In the genomic region with DNA sequence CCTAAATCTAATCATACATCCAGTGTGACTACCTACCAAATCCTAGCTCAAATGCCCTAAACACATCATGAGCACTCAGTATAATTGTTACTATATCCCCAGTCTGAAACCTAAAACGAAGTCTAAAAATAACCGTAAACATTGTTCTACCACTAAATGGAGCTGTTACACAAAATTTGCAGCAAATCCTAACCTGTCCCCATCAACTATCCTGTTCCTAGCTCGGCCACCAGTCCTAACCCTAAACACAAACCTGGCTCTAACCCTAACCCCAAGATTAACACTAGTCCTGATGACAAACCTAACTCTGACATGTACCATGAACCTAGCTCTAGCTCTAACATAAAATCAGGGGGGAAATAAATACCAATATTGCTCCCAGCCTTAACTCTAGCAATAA, we compare ENCODE assay signal across 21 mouse cellular contexts.
A peak's percentile ranks its signal among the peaks of the same experiment; 100 is the strongest.
DNase-seq lines count a peak whose midpoint lies in the region; ATAC-seq and TF ChIP-seq lines count a peak whose summit lies in the region.
"Had no signal": no experiment of that assay in that cellular context is flagged by ENCODE, and none has a peak within 500 bp of the region (broad histone marks: within the 10 kb centered on the region; RNA-seq: fewer than 3 reads in every experiment).

No protein-coding gene starts in this region.

- no peaks in the 10 kb centered on the region for H3K27me3 ChIP-seq in forebrain, postnatal 0 days (ENCODE audit: insufficient read depth, low read length)
- no peaks in the 10 kb centered on the region for H3K27me3 ChIP-seq in forebrain, embryonic 15.5 days
- H3K27me3 ChIP-seq in limb, embryonic 14.5 days (ENCODE audit: control insufficient read depth, insufficient read depth, low read length), result no peaks in the 10 kb centered on the region
- no peaks in the 10 kb centered on the region for H3K27me3 ChIP-seq in limb, embryonic 10.5 days (ENCODE audit: low read depth, poor library complexity, severe bottlenecking)
- no peaks in the 10 kb centered on the region for H3K27me3 ChIP-seq in neural tube, embryonic 14.5 days (ENCODE audit: control insufficient read depth, insufficient read depth, low read length)
- H3K27me3 ChIP-seq in stomach, postnatal 0 days (ENCODE audit: control insufficient read depth, insufficient read depth, low read length), result no peaks in the 10 kb centered on the region
- H3K27me3 ChIP-seq: heart, embryonic 15.5 days; intestine, embryonic 15.5 days; limb, embryonic 15.5 days had no signal

- no peak overlapping the region for H3K4me3 ChIP-seq in forebrain, postnatal 0 days (ENCODE audit: low read depth, low read length)
- no peak overlapping the region for H3K4me3 ChIP-seq in forebrain, embryonic 15.5 days
- H3K4me3 ChIP-seq in limb, embryonic 14.5 days (replicated peaks; ENCODE audit: low read length), result no peak overlapping the region
- H3K4me3 ChIP-seq in limb, embryonic 10.5 days, result no peak overlapping the region
- no peak overlapping the region for H3K4me3 ChIP-seq in neural tube, embryonic 14.5 days (ENCODE audit: low read depth, low read length)
- H3K4me3 ChIP-seq in stomach, postnatal 0 days (ENCODE audit: low read depth, low read length), result no peak overlapping the region
- H3K4me3 ChIP-seq: heart, embryonic 15.5 days; intestine, embryonic 15.5 days; limb, embryonic 15.5 days; myocyte had no signal

- no peak overlapping the region for H3K4me2 ChIP-seq in forebrain, postnatal 0 days (ENCODE audit: low read depth)
- H3K4me2 ChIP-seq in forebrain, embryonic 15.5 days (replicated peaks), result no peak overlapping the region
- no peak overlapping the region for H3K4me2 ChIP-seq in limb, embryonic 14.5 days (replicated peaks; ENCODE audit: low read depth, low read length, severe bottlenecking)
- no peak overlapping the region for H3K4me2 ChIP-seq in neural tube, embryonic 14.5 days (ENCODE audit: low read depth, low read length)
- H3K4me2 ChIP-seq in stomach, postnatal 0 days (replicated peaks; ENCODE audit: low read depth), result no peak overlapping the region
- H3K4me2 ChIP-seq: heart, embryonic 15.5 days; intestine, embryonic 15.5 days; limb, embryonic 15.5 days had no signal

- H3K9ac ChIP-seq in forebrain, postnatal 0 days, result no peak overlapping the region
- no peak overlapping the region for H3K9ac ChIP-seq in forebrain, embryonic 15.5 days (replicated peaks)
- no peak overlapping the region for H3K9ac ChIP-seq in limb, embryonic 14.5 days (ENCODE audit: low read depth, low read length, severe bottlenecking)
- H3K9ac ChIP-seq in neural tube, embryonic 14.5 days (replicated peaks; ENCODE audit: low read depth, low read length), result no peak overlapping the region
- H3K9ac ChIP-seq in stomach, postnatal 0 days (ENCODE audit: low read length), result no peak overlapping the region
- H3K9ac ChIP-seq: heart, embryonic 15.5 days; intestine, embryonic 15.5 days; limb, embryonic 15.5 days had no signal

- no peak for TF ChIP-seq POLR2A in limb, embryonic 14.5 days (IDR thresholded peaks at IDR 0.05; ENCODE audit: borderline replicate concordance, extremely low read depth, insufficient read depth, insufficient read length)

- peak; percentile 24 for DNase-seq in forebrain, postnatal 0 days
- peak; percentile 9 for DNase-seq in limb, embryonic 14.5 days (ENCODE audit: low spot score)
- DNase-seq in limb, embryonic 10.5 days (ENCODE audit: low spot score), result no peak
- DNase-seq in neural tube, embryonic 10.5 days (ENCODE audit: extremely low spot score, low spot score), result no peak
- no peak for DNase-seq in stomach, postnatal 0 days (ENCODE audit: low spot score)
- DNase-seq in cerebellum, adult 11 months, result no peak
- DNase-seq: adrenal gland, adult 2 months; B cell, adult 2 months; cerebellum, adult 9-10 months; gastrocnemius, postnatal 36 days; heart, postnatal 4 days; layer of hippocampus, postnatal 36 days; lung, postnatal 4 days; right cerebral cortex, adult 18-20 months; thymus, postnatal 14 days had no signal

- H3K36me3 ChIP-seq in forebrain, postnatal 0 days (ENCODE audit: insufficient read depth), result no peaks in the 10 kb centered on the region
- no peaks in the 10 kb centered on the region for H3K36me3 ChIP-seq in forebrain, embryonic 15.5 days
- no peaks in the 10 kb centered on the region for H3K36me3 ChIP-seq in limb, embryonic 14.5 days (ENCODE audit: control insufficient read depth, insufficient read depth, low read length)
- no peaks in the 10 kb centered on the region for H3K36me3 ChIP-seq in limb, embryonic 10.5 days
- H3K36me3 ChIP-seq in neural tube, embryonic 14.5 days (ENCODE audit: control insufficient read depth, insufficient read depth, low read length), result no peaks in the 10 kb centered on the region
- no peaks in the 10 kb centered on the region for H3K36me3 ChIP-seq in stomach, postnatal 0 days (ENCODE audit: control insufficient read depth, insufficient read depth, low read length)
- H3K36me3 ChIP-seq: heart, embryonic 15.5 days; intestine, embryonic 15.5 days; limb, embryonic 15.5 days had no signal

- no peaks in the 10 kb centered on the region for H3K4me1 ChIP-seq in forebrain, postnatal 0 days (ENCODE audit: insufficient read depth)
- H3K4me1 ChIP-seq in forebrain, embryonic 15.5 days, result no peaks in the 10 kb centered on the region
- no peaks in the 10 kb centered on the region for H3K4me1 ChIP-seq in limb, embryonic 14.5 days (ENCODE audit: control insufficient read depth, insufficient read depth, low read length)
- no peaks in the 10 kb centered on the region for H3K4me1 ChIP-seq in limb, embryonic 10.5 days
- H3K4me1 ChIP-seq in neural tube, embryonic 14.5 days (ENCODE audit: control insufficient read depth, insufficient read depth, low read length), result no peaks in the 10 kb centered on the region
- no peaks in the 10 kb centered on the region for H3K4me1 ChIP-seq in stomach, postnatal 0 days (replicated peaks; ENCODE audit: control insufficient read depth, insufficient read depth)
- H3K4me1 ChIP-seq: heart, embryonic 15.5 days; intestine, embryonic 15.5 days; limb, embryonic 15.5 days had no signal

- ATAC-seq in forebrain, postnatal 0 days, result no peak
- ATAC-seq in forebrain, embryonic 15.5 days (replicated peaks), result no peak
- ATAC-seq in limb, embryonic 14.5 days (ENCODE audit: low FRiP score, low read depth), result no peak
- 0 out of 2 replicates have a peak, but pooled peaks have one; percentile 51 for ATAC-seq in neural tube, embryonic 14.5 days (ENCODE audit: low read depth)
- no peak for ATAC-seq in stomach, postnatal 0 days (ENCODE audit: low FRiP score, low TSS enrichment)
- ATAC-seq: intestine, embryonic 15.5 days had no signal

- peak; percentile 59 for TF ChIP-seq CTCF in forebrain, postnatal 0 days (IDR thresholded peaks at IDR 0.05; ENCODE audit: low read depth)
- peak; percentile 46 for TF ChIP-seq CTCF in stomach, postnatal 0 days (IDR thresholded peaks at IDR 0.05; ENCODE audit: low read depth)

- WGBS in forebrain, postnatal 0 days, result 59% methylated on average over 3 of the region's 3 CpGs
- WGBS in forebrain, embryonic 15.5 days, result 65% methylated on average over 3 of the region's 3 CpGs
- 65% methylated on average over 3 of the region's 3 CpGs for WGBS in limb, embryonic 14.5 days
- WGBS in limb, embryonic 10.5 days, result 75% methylated on average over 3 of the region's 3 CpGs
- WGBS in neural tube, embryonic 14.5 days, result 71% methylated on average over 3 of the region's 3 CpGs
- 57% methylated on average over 3 of the region's 3 CpGs for WGBS in stomach, postnatal 0 days

- TF ChIP-seq EP300 in stomach, postnatal 0 days (optimal IDR thresholded peaks at IDR 0.05), result no peak

- no peak overlapping the region for H3K27ac ChIP-seq in forebrain, postnatal 0 days (ENCODE audit: low read depth, low read length)
- H3K27ac ChIP-seq in forebrain, embryonic 15.5 days (replicated peaks), result no peak overlapping the region
- H3K27ac ChIP-seq in limb, embryonic 14.5 days (replicated peaks; ENCODE audit: low read depth, low read length), result no peak overlapping the region
- H3K27ac ChIP-seq in limb, embryonic 10.5 days, result no peak overlapping the region
- H3K27ac ChIP-seq in neural tube, embryonic 14.5 days (ENCODE audit: low read depth, low read length), result no peak overlapping the region
- no peak overlapping the region for H3K27ac ChIP-seq in stomach, postnatal 0 days (replicated peaks)
- H3K27ac ChIP-seq: heart, embryonic 15.5 days; intestine, embryonic 15.5 days; limb, embryonic 15.5 days had no signal

- H3K9me3 ChIP-seq in forebrain, postnatal 0 days (ENCODE audit: low read length), result no peaks in the 10 kb centered on the region
- no peaks in the 10 kb centered on the region for H3K9me3 ChIP-seq in forebrain, embryonic 15.5 days
- H3K9me3 ChIP-seq in limb, embryonic 14.5 days (ENCODE audit: control insufficient read depth, low read length), result no peaks in the 10 kb centered on the region
- no peaks in the 10 kb centered on the region for H3K9me3 ChIP-seq in limb, embryonic 10.5 days (replicated peaks)
- H3K9me3 ChIP-seq in neural tube, embryonic 14.5 days (ENCODE audit: control insufficient read depth, low read length), result no peaks in the 10 kb centered on the region
- H3K9me3 ChIP-seq in stomach, postnatal 0 days (ENCODE audit: control insufficient read depth, low read length), result no peaks in the 10 kb centered on the region
- H3K9me3 ChIP-seq: heart, embryonic 15.5 days; intestine, embryonic 15.5 days; limb, embryonic 15.5 days had no signal

Comparison
In these comparisons a context has a peak if more than half of its experiments do, and no peak if none do; other contexts are left out.
1. DNase-seq: peak in forebrain, postnatal 0 days (single experiment) and limb, embryonic 14.5 days (single experiment); none in limb, embryonic 10.5 days (single experiment), neural tube, embryonic 10.5 days (single experiment), stomach, postnatal 0 days (single experiment) and cerebellum, adult 11 months (single experiment).